Mouse (Mus musculus) small intestine, adult 2 months (tissue): ENCODE data around the gene Hlcs.

Experiments
- CTCF ChIP-seq: fragments of 200-500 bp; IDR thresholded peaks from 2 replicates; pipeline ENCODE4 v1.5.1; 2012; ENCODE audit warnings: low read depth, mild to moderate bottlenecking, control low read depth, inconsistent platforms, low read length, moderate library complexity, mixed read lengths; ENCODE audit not compliant: insufficient replicate concordance, insufficient read length; ENCODE audit errors: extremely low read depth
- POLR2A ChIP-seq: fragments of 200-500 bp; IDR thresholded peaks from 2 replicates; pipeline ENCODE4 v1.6.1; 2012; ENCODE audit warnings: low read depth, mild to moderate bottlenecking, control low read depth, inconsistent platforms, low read length, moderate library complexity

DNA sequence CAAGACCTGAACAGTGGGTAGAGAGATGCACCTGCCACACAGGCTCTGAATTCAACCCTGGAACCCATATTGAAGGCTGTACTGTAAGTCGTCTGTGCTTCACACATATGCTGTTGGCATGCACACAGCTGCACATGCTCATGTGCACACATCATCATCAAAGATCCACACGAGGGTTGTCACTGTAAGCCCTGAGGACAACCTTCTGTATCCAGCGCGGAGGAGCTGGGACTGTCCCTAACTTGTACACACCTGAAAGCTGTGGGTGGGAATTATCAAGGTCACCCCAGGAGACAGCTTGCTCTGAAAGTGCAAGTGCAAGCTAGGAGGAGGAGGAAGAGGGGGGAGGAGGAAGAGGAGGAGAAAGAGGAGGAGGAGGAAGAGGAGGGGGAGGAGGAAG is 14.2 kb downstream of the Hlcs start:
- TF ChIP-seq POLR2A: no peak
- TF ChIP-seq CTCF: no peak
